Mouse (Mus musculus): ENCODE data around the gene Rbm17. TPM values are rescaled to one million over a fixed set of nuclear protein-coding genes. Genes with fewer than 3 reads are reported as not detected.
A peak's percentile ranks its signal among the peaks of the same experiment; 100 is the strongest.

The Rbm17 gene
- total and polyA plus RNA-seq, 3 experiments: 199 to 405 (median 239) TPM

- peak within 1 kb of the TSS; percentile 71 for H3K9ac ChIP-seq (ENCODE audit: insufficient read depth, low read depth)
- no peak for TF ChIP-seq CHD2 (IDR thresholded peaks at IDR 0.05; ENCODE audit: low read length)
- TF ChIP-seq TBP (conservative IDR thresholded peaks at IDR 0.05; ENCODE audit: low read depth, low read length): 0 out of 2 replicates have a peak, but pooled peaks have one; percentile 43
- TF ChIP-seq RAD21 (IDR thresholded peaks at IDR 0.05; ENCODE audit: low read depth, low read length): no peak; the same call in 1 of the 2 replicates
- peak; percentile 98 for TF ChIP-seq ZNF384 (IDR thresholded peaks at IDR 0.05; ENCODE audit: low read depth, low read length)
- TF ChIP-seq MAZ (IDR thresholded peaks at IDR 0.05; ENCODE audit: low read depth, low read length): no peak; the same call in none of the 2 replicates
- no peak for TF ChIP-seq RCOR1 (conservative IDR thresholded peaks at IDR 0.05; ENCODE audit: low read depth, low read length)
- TF ChIP-seq MXI1 (IDR thresholded peaks at IDR 0.05; ENCODE audit: low read depth, low read length): no peak
- peak; percentile 13; the same call in 1 of the 2 replicates for TF ChIP-seq MYC (IDR thresholded peaks at IDR 0.05; ENCODE audit: low read depth, low read length)
- TF ChIP-seq USF1 (IDR thresholded peaks at IDR 0.05; ENCODE audit: low read depth, low read length): no peak
- no peak for TF ChIP-seq SIN3A (IDR thresholded peaks at IDR 0.05; ENCODE audit: low read length)
- no peak for TF ChIP-seq MEF2A (IDR thresholded peaks at IDR 0.05; ENCODE audit: borderline replicate concordance, low read depth, low read length)
- TF ChIP-seq MAFK (IDR thresholded peaks at IDR 0.05; ENCODE audit: insufficient replicate concordance, low read length): 0 out of 2 replicates have a peak, but pooled peaks have one; percentile 24
- TF ChIP-seq NELFE (IDR thresholded peaks at IDR 0.05; ENCODE audit: low read depth, low read length): no peak
- peak; percentile 42; the same call in 1 of the 2 replicates for TF ChIP-seq POLR2A (IDR thresholded peaks at IDR 0.05; ENCODE audit: low read depth, low read length)
- no peak for TF ChIP-seq NRF1 (IDR thresholded peaks at IDR 0.05; ENCODE audit: low read depth, low read length)
- TF ChIP-seq ELF1 (IDR thresholded peaks at IDR 0.05; ENCODE audit: low read depth, low read length): no peak
- TF ChIP-seq ETS1 (conservative IDR thresholded peaks at IDR 0.05; ENCODE audit: low read depth, low read length): peak; percentile 64; the same call in 1 of the 2 replicates
- no peak for TF ChIP-seq ZKSCAN1 (IDR thresholded peaks at IDR 0.05; ENCODE audit: borderline replicate concordance, low read depth, low read length)
- TF ChIP-seq E2F4 (IDR thresholded peaks at IDR 0.05; ENCODE audit: insufficient replicate concordance, low read depth, low read length): no peak
- no peak for TF ChIP-seq PAX5 (IDR thresholded peaks at IDR 0.05; ENCODE audit: low read length)
- TF ChIP-seq JUND (conservative IDR thresholded peaks at IDR 0.05; ENCODE audit: low read depth, low read length): peak; percentile 55; the same call in 1 of the 2 replicates
- no peak for TF ChIP-seq SMC3 (IDR thresholded peaks at IDR 0.05; ENCODE audit: low read depth, low read length)
- TF ChIP-seq UBTF (IDR thresholded peaks at IDR 0.05; ENCODE audit: low read depth, low read length): no peak
- TF ChIP-seq TCF12 (IDR thresholded peaks at IDR 0.05; ENCODE audit: low read depth, low read length): peak; percentile 22; the same call in 1 of the 2 replicates
- peak; percentile 47; the same call in 1 of the 2 replicates for TF ChIP-seq JUN (IDR thresholded peaks at IDR 0.05; ENCODE audit: insufficient read depth, low read depth, low read length)
- no peak for TF ChIP-seq HCFC1 (IDR thresholded peaks at IDR 0.05; ENCODE audit: low read depth, low read length)
- TF ChIP-seq GABPA (IDR thresholded peaks at IDR 0.05; ENCODE audit: insufficient replicate concordance, low read depth, low read length): no peak
- TF ChIP-seq MAX (IDR thresholded peaks at IDR 0.05; ENCODE audit: low read length): no peak
- TF ChIP-seq EP300 (IDR thresholded peaks at IDR 0.05; ENCODE audit: low read length): peak; percentile 48; the same call in 1 of the 2 replicates
- no peak for TF ChIP-seq POLR2AphosphoS2 (IDR thresholded peaks at IDR 0.05; ENCODE audit: low read depth, low read length)
- TF ChIP-seq BHLHE40 (IDR thresholded peaks at IDR 0.05; ENCODE audit: low read depth, low read length): peak; percentile 68
- TF ChIP-seq IRF4 (IDR thresholded peaks at IDR 0.05; ENCODE audit: low read depth, low read length): peak; percentile 73
- no peak for TF ChIP-seq CHD1 (IDR thresholded peaks at IDR 0.05; ENCODE audit: low read depth, low read length)
These were observed 38.5 kb upstream of the Rbm17 start, which contains the start of gene Il2ra for GRCm38 (mm10) chr2:11642451-11642941. TSS of gene Il2ra (plus strand) at chr2:11642807.

More at GRCm38 (mm10) chr2:11642451-11642941, 38.5 kb upstream of the Rbm17 start, which contains the start of gene Il2ra:
- dilution Hi-C loops (cut with MboI; ENCODE audit: extremely low pct_ligation_motif_present, extremely low pct_unique_long_range_greater_than_20kb, low sequenced_read_pairs): no loop called here
- peak within 1 kb of the TSS; percentile 41 to 46 (median 43) for H3K4me3 ChIP-seq (replicated peaks in 1 of 3; ENCODE audit: low read depth in 2 of 3, low read length in 2 of 3, poor library complexity in 1 of 3)
- no peaks in the 10 kb centered on the region for H3K27me3 ChIP-seq (replicated peaks)
- in situ Hi-C loops (cut with MboI; ENCODE audit: low pct_ligation_motif_present, low pct_unique_long_range_greater_than_20kb, low sequenced_read_pairs): loop anchor here (5.0 kb wide), 1 partner anchor 35 kb away; no protein-coding TSS in a partner anchor
- peak within 1 kb of the TSS; percentile 96 for H3K27ac ChIP-seq (ENCODE audit: insufficient read depth, low read depth)
- peaks cover 20 to 77% of the 10 kb centered on the region in 2 experiments for H3K4me1 ChIP-seq (ENCODE audit: control insufficient read depth in 1 of 2, insufficient read depth in 2 of 2)
- H3K9me3 ChIP-seq (replicated peaks; ENCODE audit: low read length): no peaks in the 10 kb centered on the region
- H3K4me2 ChIP-seq (ENCODE audit: insufficient read depth, low read depth, poor library complexity, severe bottlenecking): peak within 1 kb of the TSS; percentile 95
- H3K36me3 ChIP-seq (replicated peaks in 1 of 2; ENCODE audit: control insufficient read depth in 1 of 2, insufficient read depth in 1 of 2, low read length in 1 of 2): no peaks in the 10 kb centered on the region
- H3K79me2 ChIP-seq (replicated peaks; ENCODE audit: control insufficient read depth, extremely low read depth, insufficient read depth, poor library complexity, severe bottlenecking): peaks cover 20% of the 10 kb centered on the region
- DNase-seq (ENCODE audit: extremely low read depth): peak; percentile 74

Data from CH12.LX (cell line).